25 mouse cellular contexts compared by ENCODE assay signal in genomic region chr17:53579612-53580011, GRCm38 (mm10). TPM values are rescaled to one million over a fixed set of nuclear protein-coding genes. Genes with fewer than 3 reads are reported as not detected.
DNase-seq lines count a peak whose midpoint lies in the region; ATAC-seq and TF ChIP-seq lines count a peak whose summit lies in the region.
"Had no signal": no experiment of that assay in that cellular context is flagged by ENCODE, and none has a peak within 500 bp of the region (broad histone marks: within the 10 kb centered on the region; RNA-seq: fewer than 3 reads in every experiment).

No protein-coding gene starts in this region.

- no peak overlapping the region for H3K4me3 ChIP-seq in heart, embryonic 11.5 days (ENCODE audit: low read depth, low read length)
- H3K4me3 ChIP-seq in megakaryocyte, embryonic 14.5 days (replicated peaks) = peak overlapping the region; percentile 56
- no peak overlapping the region for H3K4me3 ChIP-seq in liver, postnatal 0 days (ENCODE audit: low read depth, low read length)
- H3K4me3 ChIP-seq: embryonic facial prominence, embryonic 10.5 days; forebrain, embryonic 12.5 days; limb, embryonic 13.5 days; stomach, embryonic 15.5 days had no signal

- peaks cover 33% of the 10 kb centered on the region for H3K4me1 ChIP-seq in heart, embryonic 11.5 days (ENCODE audit: control insufficient read depth, insufficient read depth, low read length)
- H3K4me1 ChIP-seq in megakaryocyte, embryonic 14.5 days = peaks cover 82% of the 10 kb centered on the region
- H3K4me1 ChIP-seq in liver, postnatal 0 days (ENCODE audit: insufficient read depth) = peaks cover 39% of the 10 kb centered on the region
- H3K4me1 ChIP-seq: stomach, embryonic 15.5 days had no signal

- 54% methylated on average over 4 of the region's 4 CpGs for WGBS in heart, embryonic 11.5 days (ENCODE audit: insufficient replicate concordance)
- 68% methylated on average over 4 of the region's 4 CpGs for whole genome bisulfite sequencing in liver, postnatal 0 days (ENCODE audit: insufficient replicate concordance)

- peak; percentile 33 for DNase-seq in cerebellum, adult 8-10 months
- DNase-seq in cerebellum, adult 11 months = no peak
- no peak for DNase-seq in heart, postnatal 4 days
- DNase-seq in liver, postnatal 0 days = no peak
- DNase-seq in spleen, postnatal 10 days (ENCODE audit: low spot score in 2 of 2) = no peak
- DNase-seq: adrenal gland, postnatal 36 days; kidney, adult 11 months; lung, adult 2 months; right cerebral cortex, postnatal 14 days had no signal

- no peak overlapping the region for H3K9ac ChIP-seq in heart, embryonic 11.5 days (ENCODE audit: low read depth, low read length)
- H3K9ac ChIP-seq in liver, postnatal 0 days (replicated peaks) = 0 out of 2 replicates have a peak overlapping the region, but pooled peaks have one; percentile 36
- H3K9ac ChIP-seq: forebrain, embryonic 12.5 days; limb, embryonic 13.5 days; stomach, embryonic 15.5 days had no signal

- H3K36me3 ChIP-seq in heart, embryonic 11.5 days (ENCODE audit: control insufficient read depth, insufficient read depth, low read length) = no peaks in the 10 kb centered on the region
- peaks cover 28% of the 10 kb centered on the region for H3K36me3 ChIP-seq in megakaryocyte, embryonic 14.5 days (replicated peaks; ENCODE audit: low read length)
- H3K36me3 ChIP-seq in liver, postnatal 0 days (replicated peaks; ENCODE audit: insufficient read depth, low read length) = no peaks in the 10 kb centered on the region
- H3K36me3 ChIP-seq: embryonic facial prominence, embryonic 10.5 days; forebrain, embryonic 12.5 days; limb, embryonic 13.5 days; stomach, embryonic 15.5 days had no signal

- no peak overlapping the region for H3K4me2 ChIP-seq in heart, embryonic 11.5 days
- no peak overlapping the region for H3K4me2 ChIP-seq in liver, postnatal 0 days (ENCODE audit: low read depth, low read length)
- H3K4me2 ChIP-seq: forebrain, embryonic 12.5 days; limb, embryonic 13.5 days; stomach, embryonic 15.5 days had no signal

- no peaks in the 10 kb centered on the region for H3K9me3 ChIP-seq in heart, embryonic 11.5 days (replicated peaks; ENCODE audit: control insufficient read depth, low read length)
- no peaks in the 10 kb centered on the region for H3K9me3 ChIP-seq in megakaryocyte, embryonic 14.5 days
- no peaks in the 10 kb centered on the region for H3K9me3 ChIP-seq in liver, postnatal 0 days (ENCODE audit: low read length)
- H3K9me3 ChIP-seq: embryonic facial prominence, embryonic 10.5 days; forebrain, embryonic 12.5 days; limb, embryonic 13.5 days; stomach, embryonic 15.5 days had no signal

- H3K27ac ChIP-seq in heart, embryonic 11.5 days (ENCODE audit: low read depth, low read length) = peak overlapping the region; percentile 60
- peak overlapping the region; percentile 85 for H3K27ac ChIP-seq in liver, postnatal 0 days (ENCODE audit: low read depth)
- H3K27ac ChIP-seq: embryonic facial prominence, embryonic 10.5 days; forebrain, embryonic 12.5 days; hindbrain, postnatal 0 days; limb, embryonic 13.5 days; stomach, embryonic 15.5 days had no signal

- no peak for TF ChIP-seq EP300 in liver, postnatal 0 days (IDR thresholded peaks at IDR 0.05; ENCODE audit: low read depth)

- TF ChIP-seq CTCF in liver, postnatal 0 days (IDR thresholded peaks at IDR 0.05; ENCODE audit: low read depth) = no peak

- no peaks in the 10 kb centered on the region for H3K27me3 ChIP-seq in heart, embryonic 11.5 days (ENCODE audit: control insufficient read depth, insufficient read depth, low read length)
- H3K27me3 ChIP-seq in megakaryocyte, embryonic 14.5 days (replicated peaks) = no peaks in the 10 kb centered on the region
- H3K27me3 ChIP-seq in liver, postnatal 0 days (ENCODE audit: insufficient read depth, low read length) = no peaks in the 10 kb centered on the region
- H3K27me3 ChIP-seq: forebrain, embryonic 12.5 days; limb, embryonic 13.5 days; stomach, embryonic 15.5 days had no signal

- ATAC-seq in heart, embryonic 11.5 days (replicated peaks; ENCODE audit: insufficient number of reproducible peaks, low FRiP score, low TSS enrichment) = no peak
- no peak for ATAC-seq in megakaryocyte, adult 5-6 weeks (ENCODE audit: poor library complexity, severe bottlenecking)
- no peak for ATAC-seq in liver, postnatal 0 days

RNA-seq across cellular contexts. Expression of gene Kat2b, which starts 13.0 kb away (rescaled TPM):
- 11.0 and 14.0 TPM in 2 replicates for polyA plus RNA-seq in heart, embryonic 11.5 days (2014; fragmentation: Nextera tagmentation; extraction: Ambion mirVana)
- total RNA-seq in heart, postnatal 4 days (2021) = 10 to 100 TPM; 79.5 to 84.6 TPM
- polyA plus RNA-seq in megakaryocyte, embryonic 14.5 days (2012; ENCODE audit: insufficient read depth, low replicate concordance) = 0.39 and 0.47 TPM in 2 replicates
- total RNA-seq in megakaryocyte, adult 5-6 weeks (2015) = 38.9 and 41.4 TPM in 2 replicates
- 57.9 and 72.6 TPM in 2 replicates for total RNA-seq in megakaryocyte, adult 5-6 weeks (2017)
- 5.5 and 6.2 TPM in 2 replicates for polyA plus RNA-seq in liver, postnatal 0 days (2015; fragmentation: Nextera tagmentation; extraction: Ambion mirVana)

RNA-seq across cellular contexts. Expression of gene Pp2d1, which starts 40.4 kb away (rescaled TPM):
- 0.32 and 0.33 TPM in 2 replicates for polyA plus RNA-seq in heart, embryonic 11.5 days (2014; fragmentation: Nextera tagmentation; extraction: Ambion mirVana)
- not detected for total RNA-seq in heart, postnatal 4 days (2021)
- not detected in 2 replicates for polyA plus RNA-seq in megakaryocyte, embryonic 14.5 days (2012; ENCODE audit: insufficient read depth, low replicate concordance)
- total RNA-seq in megakaryocyte, adult 5-6 weeks (2015) = not detected in 2 replicates
- total RNA-seq in megakaryocyte, adult 5-6 weeks (2017) = not detected in 2 replicates
- polyA plus RNA-seq in liver, postnatal 0 days (2015; fragmentation: Nextera tagmentation; extraction: Ambion mirVana) = not detected in 2 replicates
- total RNA-seq: adrenal gland, postnatal 36 days; common myeloid progenitor, adult 5-6 weeks; hematopoietic stem cell, adult 5-6 weeks; hindbrain, postnatal 0 days; layer of hippocampus, postnatal 14 days; left cerebral cortex, postnatal 14 days; midbrain, postnatal 0 days; neutrophil, adult 5-6 weeks had no signal
- polyA plus RNA-seq: large intestine, adult 2 months; lung, adult 2 months; spleen, adult 2 months had no signal
